Mouse (Mus musculus): ENCODE measurements around the gene Ncoa3. TPM values are rescaled to one million over a fixed set of nuclear protein-coding genes. Genes with fewer than 3 reads are reported as not detected.

Gene Ncoa3
- total RNA-seq, 1 experiment, result 83.4 TPM

GRCm38 (mm10) chr2:166045006-166045405, 52.6 kb downstream of the Ncoa3 start:
- Histone ChIP-seq H3K4me3 (ENCODE audit: insufficient read depth in 1 of 2, low read depth in 1 of 2, low read length in 2 of 2, poor library complexity in 1 of 2, severe bottlenecking in 1 of 2) (no peak overlapping the region), H3K9me3 (ENCODE audit: control insufficient read depth, insufficient read depth, low read depth, low read length) (no peaks in the 10 kb centered on the region), H3K9ac (ENCODE audit: insufficient read depth, low read depth, low read length, poor library complexity, severe bottlenecking) (no peak overlapping the region), H3K4me1 (ENCODE audit: control insufficient read depth in 2 of 2, insufficient read depth in 2 of 2, low read length in 2 of 2, poor library complexity in 1 of 2) (peaks cover 3% of the 10 kb centered on the region in 2 experiments; a peak in 1 of 4 replicates), H3K36me3 (ENCODE audit: control insufficient read depth, insufficient read depth, low read length, poor library complexity, severe bottlenecking) (peaks cover 16% of the 10 kb centered on the region), H3K27ac (ENCODE audit: insufficient read depth, low read depth, low read length, poor library complexity, severe bottlenecking) (no peak overlapping the region)
- no peak for TF ChIP-seq HCFC1 (IDR thresholded peaks at IDR 0.05; ENCODE audit: borderline replicate concordance, insufficient read depth, low read length)
- TF ChIP-seq CHD2 (IDR thresholded peaks at IDR 0.05; ENCODE audit: low read depth, low read length), result no peak
- TF ChIP-seq ZC3H11A (IDR thresholded peaks at IDR 0.05; ENCODE audit: borderline replicate concordance, low read depth, low read length), result no peak
- TF ChIP-seq ZNF384 (IDR thresholded peaks at IDR 0.05; ENCODE audit: low read depth, low read length), result no peak
- no peak for TF ChIP-seq MAFK (IDR thresholded peaks at IDR 0.05; ENCODE audit: insufficient read depth, low read depth, low read length)
- no peak for DNase-seq (ENCODE audit: low read depth, low spot score)
- in situ Hi-C loops (cut with MboI; ENCODE audit: low sequenced_read_pairs in 2 of 2, unreplicated experiment in 2 of 2), result loop anchor here in 1 of 2 experiments (10.0 kb wide), 1 partner anchor 120 kb away; no protein-coding TSS in a partner anchor

GRCm38 (mm10) chr2:166045549-166046501, 53.4 kb downstream of the Ncoa3 start:
- Histone ChIP-seq H3K9me3 (ENCODE audit: control insufficient read depth, insufficient read depth, low read depth, low read length) (no peaks in the 10 kb centered on the region), H3K27ac (ENCODE audit: insufficient read depth, low read depth, low read length, poor library complexity, severe bottlenecking) (no peak overlapping the region), H3K4me1 (ENCODE audit: control insufficient read depth in 2 of 2, insufficient read depth in 2 of 2, low read length in 2 of 2, poor library complexity in 1 of 2) (peaks cover 3% of the 10 kb centered on the region in 2 experiments; a peak in 1 of 4 replicates), H3K4me3 (ENCODE audit: insufficient read depth in 1 of 2, low read depth in 1 of 2, low read length in 2 of 2, poor library complexity in 1 of 2, severe bottlenecking in 1 of 2) (no peak overlapping the region), H3K36me3 (ENCODE audit: control insufficient read depth, insufficient read depth, low read length, poor library complexity, severe bottlenecking) (peaks cover 20% of the 10 kb centered on the region), H3K9ac (ENCODE audit: insufficient read depth, low read depth, low read length, poor library complexity, severe bottlenecking) (no peak overlapping the region)
- TF ChIP-seq ZC3H11A (IDR thresholded peaks at IDR 0.05; ENCODE audit: borderline replicate concordance, low read depth, low read length) (peak; percentile 87), MAFK (IDR thresholded peaks at IDR 0.05; ENCODE audit: insufficient read depth, low read depth, low read length) (no peak), HCFC1 (IDR thresholded peaks at IDR 0.05; ENCODE audit: borderline replicate concordance, insufficient read depth, low read length) (no peak)
- in situ Hi-C loops (cut with MboI; ENCODE audit: low sequenced_read_pairs in 2 of 2, unreplicated experiment in 2 of 2), result loop anchor here in 1 of 2 experiments (10.0 kb wide), 1 partner anchor 121 kb away; no protein-coding TSS in a partner anchor
- no peak for DNase-seq (ENCODE audit: low read depth, low spot score)

- Histone ChIP-seq H3K4me1 (ENCODE audit: control insufficient read depth in 2 of 2, insufficient read depth in 2 of 2, low read length in 2 of 2, poor library complexity in 1 of 2) (no peaks in the 10 kb centered on the region), H3K4me3 (ENCODE audit: insufficient read depth in 1 of 2, low read depth in 1 of 2, low read length in 2 of 2, poor library complexity in 1 of 2, severe bottlenecking in 1 of 2) (no peak overlapping the region), H3K9me3 (ENCODE audit: control insufficient read depth, insufficient read depth, low read depth, low read length) (no peaks in the 10 kb centered on the region), H3K36me3 (ENCODE audit: control insufficient read depth, insufficient read depth, low read length, poor library complexity, severe bottlenecking) (peaks cover 37% of the 10 kb centered on the region), H3K27ac (ENCODE audit: insufficient read depth, low read depth, low read length, poor library complexity, severe bottlenecking) (no peak overlapping the region), H3K9ac (ENCODE audit: insufficient read depth, low read depth, low read length, poor library complexity, severe bottlenecking) (no peak overlapping the region)
- in situ Hi-C loops (cut with MboI; ENCODE audit: low sequenced_read_pairs in 2 of 2, unreplicated experiment in 2 of 2), result loop anchor here in 1 of 2 experiments (10.0 kb wide), 1 partner anchor 123 kb away; no protein-coding TSS in a partner anchor
- no peak for DNase-seq (ENCODE audit: low read depth, low spot score)
- TF ChIP-seq MAFK (IDR thresholded peaks at IDR 0.05; ENCODE audit: insufficient read depth, low read depth, low read length) (no peak), ZNF384 (IDR thresholded peaks at IDR 0.05; ENCODE audit: low read depth, low read length) (no peak), ZC3H11A (IDR thresholded peaks at IDR 0.05; ENCODE audit: borderline replicate concordance, low read depth, low read length) (no peak), CHD2 (IDR thresholded peaks at IDR 0.05; ENCODE audit: low read depth, low read length) (no peak), HCFC1 (IDR thresholded peaks at IDR 0.05; ENCODE audit: borderline replicate concordance, insufficient read depth, low read length) (no peak)
Observed at GRCm38 (mm10) chr2:166047931-166048330, 55.5 kb downstream of the Ncoa3 start.

GRCm38 (mm10) chr2:166048852-166049251, 56.4 kb downstream of the Ncoa3 start:
- Histone ChIP-seq H3K4me1 (ENCODE audit: control insufficient read depth in 2 of 2, insufficient read depth in 2 of 2, low read length in 2 of 2, poor library complexity in 1 of 2) (no peaks in the 10 kb centered on the region), H3K36me3 (ENCODE audit: control insufficient read depth, insufficient read depth, low read length, poor library complexity, severe bottlenecking) (peaks cover 40% of the 10 kb centered on the region), H3K9me3 (ENCODE audit: control insufficient read depth, insufficient read depth, low read depth, low read length) (no peaks in the 10 kb centered on the region), H3K9ac (ENCODE audit: insufficient read depth, low read depth, low read length, poor library complexity, severe bottlenecking) (no peak overlapping the region), H3K4me3 (ENCODE audit: insufficient read depth in 1 of 2, low read depth in 1 of 2, low read length in 2 of 2, poor library complexity in 1 of 2, severe bottlenecking in 1 of 2) (no peak overlapping the region), H3K27ac (ENCODE audit: insufficient read depth, low read depth, low read length, poor library complexity, severe bottlenecking) (no peak overlapping the region)
- TF ChIP-seq MAFK (IDR thresholded peaks at IDR 0.05; ENCODE audit: insufficient read depth, low read depth, low read length) (no peak), ZNF384 (IDR thresholded peaks at IDR 0.05; ENCODE audit: low read depth, low read length) (no peak), CHD2 (IDR thresholded peaks at IDR 0.05; ENCODE audit: low read depth, low read length) (no peak), ZC3H11A (IDR thresholded peaks at IDR 0.05; ENCODE audit: borderline replicate concordance, low read depth, low read length) (no peak), HCFC1 (IDR thresholded peaks at IDR 0.05; ENCODE audit: borderline replicate concordance, insufficient read depth, low read length) (no peak)
- no peak for DNase-seq (ENCODE audit: low read depth, low spot score)
- in situ Hi-C loops (cut with MboI; ENCODE audit: low sequenced_read_pairs in 2 of 2, unreplicated experiment in 2 of 2), result loop anchor here in 1 of 2 experiments (10.0 kb wide), 1 partner anchor 124 kb away; no protein-coding TSS in a partner anchor

All from ES-E14 (cell line).